22 mouse cellular contexts compared by ENCODE assay signal in genomic region chr6:38215448-38216110, GRCm38 (mm10). TPM values are rescaled to one million over a fixed set of nuclear protein-coding genes. Genes with fewer than 3 reads are reported as not detected.
A peak's percentile ranks its signal among the peaks of the same experiment; 100 is the strongest.
DNase-seq lines count a peak whose midpoint lies in the region; ATAC-seq and TF ChIP-seq lines count a peak whose summit lies in the region.
"Had no signal": no experiment of that assay in that cellular context is flagged by ENCODE, and none has a peak within 500 bp of the region (broad histone marks: within the 10 kb centered on the region; RNA-seq: fewer than 3 reads in every experiment).

No protein-coding gene starts in this region.

- no peak overlapping the region for H3K4me3 ChIP-seq in ES-E14 (ENCODE audit: insufficient read depth in 1 of 2, low read depth in 1 of 2, low read length in 2 of 2, poor library complexity in 1 of 2, severe bottlenecking in 1 of 2)
- no peak overlapping the region for H3K4me3 ChIP-seq in forebrain, embryonic 16.5 days (replicated peaks; ENCODE audit: low read length)
- H3K4me3 ChIP-seq: embryonic facial prominence, embryonic 13.5 days; gastrocnemius, adult 2 months; heart, embryonic 13.5 days; hindbrain, embryonic 12.5 days had no signal

- 35% methylated on average over 14 of the region's 14 CpGs for WGBS in forebrain, embryonic 16.5 days

- H3K9ac ChIP-seq in ES-E14 (ENCODE audit: insufficient read depth, low read depth, low read length, poor library complexity, severe bottlenecking) = no peak overlapping the region
- H3K9ac ChIP-seq in forebrain, embryonic 16.5 days (replicated peaks; ENCODE audit: low read depth, low read length) = no peak overlapping the region
- H3K9ac ChIP-seq: embryonic facial prominence, embryonic 13.5 days; heart, embryonic 13.5 days; hindbrain, embryonic 12.5 days had no signal

- no peaks in the 10 kb centered on the region for H3K36me3 ChIP-seq in ES-E14 (ENCODE audit: control insufficient read depth, insufficient read depth, low read length, poor library complexity, severe bottlenecking)
- no peaks in the 10 kb centered on the region; the same call in 1 of the 2 replicates for H3K36me3 ChIP-seq in forebrain, embryonic 16.5 days (ENCODE audit: control insufficient read depth, insufficient read depth)
- H3K36me3 ChIP-seq: G1E; heart, embryonic 13.5 days; hindbrain, embryonic 12.5 days had no signal

- no peak overlapping the region for H3K27ac ChIP-seq in ES-E14 (ENCODE audit: insufficient read depth, low read depth, low read length, poor library complexity, severe bottlenecking)
- no peak overlapping the region for H3K27ac ChIP-seq in forebrain, embryonic 16.5 days (ENCODE audit: low read length)
- H3K27ac ChIP-seq: embryonic facial prominence, embryonic 13.5 days; gastrocnemius, adult 2 months; heart, embryonic 13.5 days; hindbrain, embryonic 12.5 days had no signal

- in situ Hi-C loops in ES-E14 (cut with MboI; ENCODE audit: low sequenced_read_pairs in 2 of 2, unreplicated experiment in 2 of 2) = no loop called here

- DNase-seq in heart, adult 11 months = peak; percentile 43
- DNase-seq in heart, postnatal 4 days = no peak
- DNase-seq in ES-E14 (ENCODE audit: low read depth, low spot score) = no peak
- peak; percentile 52 for DNase-seq in brain, adult 2 months (ENCODE audit: low read depth, low spot score)
- no peak for DNase-seq in cerebellum, adult 11 months
- DNase-seq in lung, postnatal 25 days (ENCODE audit: low spot score) = no peak
- DNase-seq: adrenal gland, adult 8-10 months; adrenal gland, postnatal 36 days; cerebellum, adult 18-20 months; cerebellum, adult 9-11 months; cerebellum, postnatal 36 days; gastrocnemius, adult 2 months; gastrocnemius, postnatal 25 days; heart, postnatal 36 days had no signal

- no peaks in the 10 kb centered on the region for H3K9me3 ChIP-seq in ES-E14 (ENCODE audit: control insufficient read depth, insufficient read depth, low read depth, low read length)
- 0 out of 2 replicates have a peak, but pooled peaks cover 3% of the 10 kb centered on the region for H3K9me3 ChIP-seq in forebrain, embryonic 16.5 days (ENCODE audit: control insufficient read depth, low read length)

- H3K4me1 ChIP-seq in ES-E14 (ENCODE audit: control insufficient read depth in 2 of 2, insufficient read depth in 2 of 2, low read length in 2 of 2, poor library complexity in 1 of 2) = no peaks in the 10 kb centered on the region
- H3K4me1 ChIP-seq in forebrain, embryonic 16.5 days (replicated peaks; ENCODE audit: control insufficient read depth, insufficient read depth, low read length) = peaks cover 18% of the 10 kb centered on the region
- H3K4me1 ChIP-seq: embryonic facial prominence, embryonic 13.5 days; heart, embryonic 13.5 days; hindbrain, embryonic 12.5 days had no signal

- no peak overlapping the region; the same call in 1 of the 2 replicates for H3K4me2 ChIP-seq in forebrain, embryonic 16.5 days (ENCODE audit: low read length)
- H3K4me2 ChIP-seq: embryonic facial prominence, embryonic 13.5 days; heart, embryonic 13.5 days; hindbrain, embryonic 12.5 days had no signal

- no peaks in the 10 kb centered on the region for H3K27me3 ChIP-seq in forebrain, embryonic 16.5 days (replicated peaks; ENCODE audit: control insufficient read depth, insufficient read depth, low read length)
- H3K27me3 ChIP-seq: embryonic facial prominence, embryonic 13.5 days; heart, embryonic 13.5 days; hindbrain, embryonic 12.5 days had no signal

- peak; percentile 57 for ATAC-seq in forebrain, embryonic 16.5 days
- ATAC-seq: hindbrain, embryonic 16.5 days; inflammation-experienced regulatory T-cells, adult 6 months; intestine, postnatal 0 days had no signal

TF ChIP-seq in ES-E14, 5 proteins besides CTCF, POLR2A, EP300 and RAD21:
- no peak for TF ChIP-seq HCFC1 (IDR thresholded peaks at IDR 0.05; ENCODE audit: borderline replicate concordance, insufficient read depth, low read length)
- 0 out of 2 replicates have a peak, but pooled peaks have one; percentile 40 for TF ChIP-seq ZNF384 (IDR thresholded peaks at IDR 0.05; ENCODE audit: low read depth, low read length)

RNA-seq across cellular contexts. Expression of gene D630045J12Rik, which starts 38.2 kb away (rescaled TPM):
- 1 to 10 TPM; 3.7 to 3.9 TPM for total RNA-seq in heart, postnatal 4 days (2021)
- 4.1 and 6.3 TPM in 2 replicates for total RNA-seq in ES-E14 (2012; rRNA removed)
- 18.1 and 19.1 TPM in 2 replicates for polyA plus RNA-seq in forebrain, embryonic 16.5 days (2015; fragmentation: Nextera tagmentation; extraction: Ambion mirVana)

Comparison
In these comparisons a context has a peak if more than half of its experiments do, and no peak if none do; other contexts are left out.
1. DNase-seq: peak in heart, adult 11 months (single experiment) and brain, adult 2 months (single experiment); none in heart, postnatal 4 days (single experiment), ES-E14 (single experiment), cerebellum, adult 11 months (single experiment) and lung, postnatal 25 days (single experiment).